ENCODE assay signal across 19 mouse cellular contexts in the genomic region with DNA sequence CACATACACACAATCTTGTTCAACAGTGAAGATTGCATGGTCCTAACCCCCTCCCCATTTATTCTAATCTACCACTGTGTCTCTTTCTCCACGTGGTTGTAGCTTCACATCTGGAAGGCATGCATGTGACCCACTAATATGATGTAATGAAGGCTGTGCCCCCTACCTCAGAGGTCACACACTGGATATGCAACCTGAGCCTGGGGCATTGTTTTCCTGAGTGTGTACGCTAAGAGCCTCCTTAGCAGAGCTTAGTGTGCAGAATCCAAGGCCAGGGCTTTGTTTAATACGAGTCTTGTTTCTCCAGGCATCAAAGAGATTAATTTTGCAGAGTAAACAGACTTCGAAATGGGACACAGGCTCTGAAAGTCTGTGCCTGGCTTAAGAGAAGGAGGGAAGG.
DNase-seq lines count a peak whose midpoint lies in the region; ATAC-seq and TF ChIP-seq lines count a peak whose summit lies in the region.
"Had no signal": no experiment of that assay in that cellular context is flagged by ENCODE, and none has a peak within 500 bp of the region (broad histone marks: within the 10 kb centered on the region; RNA-seq: fewer than 3 reads in every experiment).

No protein-coding gene starts in this region.

- no peak for TF ChIP-seq CTCF in E14TG2a.4 (conservative IDR thresholded peaks at IDR 0.05; ENCODE audit: low read length)

- H3K9ac ChIP-seq in hindbrain, embryonic 12.5 days, result no peak overlapping the region
- H3K9ac ChIP-seq in hindbrain, embryonic 11.5 days (ENCODE audit: low read depth, low read length), result no peak overlapping the region
- H3K9ac ChIP-seq in embryonic facial prominence, embryonic 11.5 days (replicated peaks; ENCODE audit: low read length), result no peak overlapping the region
- H3K9ac ChIP-seq: liver, embryonic 15.5 days; stomach, embryonic 15.5 days had no signal

- no peak for DNase-seq in hindbrain, embryonic 11.5 days (ENCODE audit: low spot score)
- peak; percentile 78 for DNase-seq in ES-CJ7 (ENCODE audit: low read depth, low spot score)
- peak; percentile 65 for DNase-seq in embryonic facial prominence, embryonic 11.5 days (ENCODE audit: low spot score)
- DNase-seq: adrenal gland, adult 8-10 months; cerebellum, adult 11-12 months; cerebellum, postnatal 25 days; gastrocnemius, postnatal 25 days; heart, postnatal 10 days; kidney, adult 2 months; kidney, postnatal 14 days; layer of hippocampus, adult 9-11 months had no signal

- no peak overlapping the region for H3K4me3 ChIP-seq in hindbrain, embryonic 12.5 days
- H3K4me3 ChIP-seq in hindbrain, embryonic 11.5 days (ENCODE audit: low read depth, low read length), result no peak overlapping the region
- peak overlapping the region; percentile 55 for H3K4me3 ChIP-seq in E14TG2a.4 (replicated peaks; ENCODE audit: low read length)
- H3K4me3 ChIP-seq in embryonic facial prominence, embryonic 11.5 days (ENCODE audit: low read depth, low read length), result no peak overlapping the region
- H3K4me3 ChIP-seq: liver, embryonic 15.5 days; megakaryocyte, embryonic 14.5 days; stomach, embryonic 15.5 days had no signal

- H3K27me3 ChIP-seq in hindbrain, embryonic 12.5 days, result no peaks in the 10 kb centered on the region
- H3K27me3 ChIP-seq in hindbrain, embryonic 11.5 days (ENCODE audit: control insufficient read depth, insufficient read depth, low read length), result no peaks in the 10 kb centered on the region
- no peaks in the 10 kb centered on the region for H3K27me3 ChIP-seq in E14TG2a.4 (ENCODE audit: insufficient read depth, low read length)
- H3K27me3 ChIP-seq in embryonic facial prominence, embryonic 11.5 days (ENCODE audit: control insufficient read depth, insufficient read depth, low read length), result no peaks in the 10 kb centered on the region
- H3K27me3 ChIP-seq: liver, embryonic 15.5 days; stomach, embryonic 15.5 days had no signal

- no peak overlapping the region for H3K4me2 ChIP-seq in hindbrain, embryonic 12.5 days (replicated peaks)
- H3K4me2 ChIP-seq in hindbrain, embryonic 11.5 days (replicated peaks; ENCODE audit: low read depth, low read length), result no peak overlapping the region
- H3K4me2 ChIP-seq in embryonic facial prominence, embryonic 11.5 days (ENCODE audit: low read depth, low read length), result no peak overlapping the region
- H3K4me2 ChIP-seq: liver, embryonic 15.5 days; stomach, embryonic 15.5 days had no signal

- no peaks in the 10 kb centered on the region for H3K36me3 ChIP-seq in hindbrain, embryonic 12.5 days
- H3K36me3 ChIP-seq in hindbrain, embryonic 11.5 days (ENCODE audit: control insufficient read depth, insufficient read depth, low read length), result no peaks in the 10 kb centered on the region
- no peaks in the 10 kb centered on the region for H3K36me3 ChIP-seq in E14TG2a.4 (ENCODE audit: insufficient read depth, low read length)
- no peaks in the 10 kb centered on the region for H3K36me3 ChIP-seq in embryonic facial prominence, embryonic 11.5 days (replicated peaks; ENCODE audit: control insufficient read depth, insufficient read depth, low read depth, low read length)
- H3K36me3 ChIP-seq: liver, embryonic 15.5 days; stomach, embryonic 15.5 days had no signal

- peaks cover 25% of the 10 kb centered on the region for H3K4me1 ChIP-seq in hindbrain, embryonic 12.5 days
- 0 out of 2 replicates have a peak, but pooled peaks cover 2% of the 10 kb centered on the region for H3K4me1 ChIP-seq in hindbrain, embryonic 11.5 days (replicated peaks; ENCODE audit: control insufficient read depth, insufficient read depth, low read length)
- H3K4me1 ChIP-seq in E14TG2a.4 (replicated peaks; ENCODE audit: low read depth, low read length), result peaks cover 52% of the 10 kb centered on the region
- 0 out of 2 replicates have a peak, but pooled peaks cover 2% of the 10 kb centered on the region for H3K4me1 ChIP-seq in embryonic facial prominence, embryonic 11.5 days (ENCODE audit: control insufficient read depth, insufficient read depth, low read length)
- H3K4me1 ChIP-seq: liver, embryonic 15.5 days; megakaryocyte, embryonic 14.5 days had no signal

- H3K9me3 ChIP-seq in hindbrain, embryonic 12.5 days (replicated peaks), result no peaks in the 10 kb centered on the region
- H3K9me3 ChIP-seq in hindbrain, embryonic 11.5 days (ENCODE audit: control insufficient read depth, low read length), result no peaks in the 10 kb centered on the region
- H3K9me3 ChIP-seq in E14TG2a.4 (ENCODE audit: low read length), result peaks cover 25% of the 10 kb centered on the region
- no peaks in the 10 kb centered on the region for H3K9me3 ChIP-seq in embryonic facial prominence, embryonic 11.5 days (replicated peaks; ENCODE audit: control insufficient read depth, low read length)
- H3K9me3 ChIP-seq: liver, embryonic 15.5 days; stomach, embryonic 15.5 days had no signal

- WGBS in hindbrain, embryonic 12.5 days, result 44% methylated on average over 4 of the region's 4 CpGs
- 52% methylated on average over 4 of the region's 4 CpGs for WGBS in hindbrain, embryonic 11.5 days
- 16% methylated on average over 4 of the region's 4 CpGs for WGBS in embryonic facial prominence, embryonic 11.5 days

- H3K27ac ChIP-seq in hindbrain, embryonic 12.5 days, result peak overlapping the region; percentile 14; the same call in 1 of the 2 replicates
- no peak overlapping the region for H3K27ac ChIP-seq in hindbrain, embryonic 11.5 days (ENCODE audit: low read depth, low read length)
- H3K27ac ChIP-seq in embryonic facial prominence, embryonic 11.5 days (replicated peaks; ENCODE audit: low read depth, low read length), result 0 out of 2 replicates have a peak overlapping the region, but pooled peaks have one; percentile 47
- H3K27ac ChIP-seq: liver, embryonic 15.5 days; stomach, embryonic 15.5 days had no signal

- no peak for ATAC-seq in hindbrain, embryonic 12.5 days (ENCODE audit: low FRiP score)
- no peak for ATAC-seq in hindbrain, embryonic 11.5 days (ENCODE audit: low FRiP score)
- no peak for ATAC-seq in embryonic facial prominence, embryonic 11.5 days (replicated peaks; ENCODE audit: insufficient number of reproducible peaks, low FRiP score, low TSS enrichment, low read depth)
- ATAC-seq in megakaryocyte progenitor cell, adult 5-6 weeks (replicated peaks; ENCODE audit: poor library complexity), result no peak
- no peak for ATAC-seq in erythroblast, adult 5-6 weeks (replicated peaks; ENCODE audit: low FRiP score, poor library complexity, severe bottlenecking)
- ATAC-seq: lung, postnatal 0 days had no signal
